Mouse (Mus musculus) intestine, embryonic 14.5 days (tissue): ENCODE results near the gene Rsrc1. TPM values are rescaled to one million over a fixed set of nuclear protein-coding genes. Genes with fewer than 3 reads are reported as not detected.

Experiments
- ATAC-seq: fragments of 200-750 bp; cut with Nextera tagmentation; replicated peaks from 2 replicates; pipeline ENCODE4 v1.8.0; 2017; ENCODE audit warnings: low read depth, moderate number of reproducible peaks, moderate TSS enrichment, moderate library complexity; ENCODE audit not compliant: low FRiP score, low TSS enrichment
- DNase-seq: peaks from one replicate; pipeline ENCODE4 v3.0.0-alpha.2; 2018; ENCODE audit warnings: low spot score
- H3K27ac ChIP-seq: fragments of 300-500 bp; sonication (generic); 2 replicates; pipeline ENCODE4 v1.5.1; 2014; ENCODE audit warnings: low read depth, mild to moderate bottlenecking, control low read depth
- H3K27me3 ChIP-seq: fragments of 300-500 bp; sonication (generic); replicated peaks from 2 replicates; pipeline ENCODE4 v1.6.1; 2014; ENCODE audit warnings: low read length, control low read depth; ENCODE audit not compliant: control insufficient read depth, insufficient read depth
- H3K36me3 ChIP-seq: fragments of 300-500 bp; sonication (generic); 2 replicates; pipeline ENCODE4 v1.6.1; 2014; ENCODE audit warnings: low read length, control low read depth; ENCODE audit not compliant: control insufficient read depth, insufficient read depth
- H3K4me1 ChIP-seq: fragments of 300-500 bp; sonication (generic); replicated peaks from 2 replicates; pipeline ENCODE4 v1.6.1; 2014; ENCODE audit warnings: low read length, control low read depth, mixed read lengths; ENCODE audit not compliant: control insufficient read depth, insufficient read depth
- H3K4me2 ChIP-seq: fragments of 300-500 bp; sonication (generic); 2 replicates; pipeline ENCODE4 v1.6.1; 2014; ENCODE audit warnings: low read length
- H3K4me3 ChIP-seq: fragments of 300-500 bp; sonication (generic); 2 replicates; pipeline ENCODE4 v1.5.1; 2014; ENCODE audit warnings: low read depth, low read length, control low read depth, mixed read lengths
- H3K9ac ChIP-seq: fragments of 300-500 bp; sonication (generic); 2 replicates; pipeline ENCODE4 v1.6.1; 2014; ENCODE audit warnings: mild to moderate bottlenecking, low read length
- H3K9me3 ChIP-seq: fragments of 300-500 bp; sonication (generic); 2 replicates; pipeline ENCODE4 v1.6.1; 2016; ENCODE audit warnings: low read length, control low read depth; ENCODE audit not compliant: control insufficient read depth
- WGBS: fragments of 180-500 bp; shearing (Covaris S2); extraction: QIAGEN DNeasy Blood & Tissue Kit; methylation state at CpG from one replicate; pipeline ENCODE4 v1.1.7; 2014; 5-methylcytosine and 5-hydroxymethylcytosine counted together
- polyA plus RNA-seq: library from polyadenylated mRNA; unstranded; fragments of >200 nt; fragmentation: Nextera tagmentation; extraction: Ambion mirVana; gene quantifications from 2 replicates; pipeline ENCODE4 v1.2.1, GENCODE M21; 2014

Rsrc1 gene
- polyA plus RNA-seq, 1 experiment from 2014 or later, result 32.7 TPM

- Histone ChIP-seq H3K4me3 (no peak overlapping the region), H3K9ac (no peak overlapping the region), H3K27me3 (peaks cover 97% of the 10 kb centered on the region), H3K36me3 (no peaks in the 10 kb centered on the region), H3K4me1 (no peaks in the 10 kb centered on the region), H3K4me2 (no peak overlapping the region), H3K27ac (no peak overlapping the region), H3K9me3 (no peaks in the 10 kb centered on the region)
- ATAC-seq, result no peak
- WGBS, result 4% methylated on average over 16 of the region's 16 CpGs
- peak; percentile 55 for DNase-seq
Observed at GRCm38 (mm10) chr3:66972191-66972950, 8.8 kb upstream of the Rsrc1 start.

GRCm38 (mm10) chr3:66973391-66973943 is 7.7 kb upstream of the Rsrc1 start:
- Histone ChIP-seq H3K4me1 (no peaks in the 10 kb centered on the region), H3K4me2 (peak overlapping the region; percentile 60), H3K27me3 (peaks cover 97% of the 10 kb centered on the region), H3K4me3 (peak overlapping the region; percentile 39), H3K9me3 (no peaks in the 10 kb centered on the region), H3K27ac (no peak overlapping the region), H3K9ac (no peak overlapping the region), H3K36me3 (no peaks in the 10 kb centered on the region)
- ATAC-seq (peak; percentile 86), DNase-seq (peak; percentile 81)
- 1% methylated on average over 59 of the region's 59 CpGs for WGBS

GRCm38 (mm10) chr3:66974501-66974900 is 6.7 kb upstream of the Rsrc1 start:
- Histone ChIP-seq H3K36me3 (no peaks in the 10 kb centered on the region), H3K9ac (no peak overlapping the region), H3K4me3 (no peak overlapping the region), H3K27ac (no peak overlapping the region), H3K4me1 (no peaks in the 10 kb centered on the region), H3K4me2 (no peak overlapping the region), H3K9me3 (no peaks in the 10 kb centered on the region), H3K27me3 (peaks cover 100% of the 10 kb centered on the region)
- DNase-seq (no peak), ATAC-seq (no peak)
- WGBS, result 11% methylated on average over 3 of the region's 3 CpGs

- H3K4me1 ChIP-seq, result peaks cover 5% of the 10 kb centered on the region; the same call in 1 of the 2 replicates
- H3K27ac ChIP-seq, result no peak overlapping the region
- 7% methylated on average over 13 of the region's 13 CpGs for WGBS
- no peaks in the 10 kb centered on the region for H3K36me3 ChIP-seq
- H3K9ac ChIP-seq, result no peak overlapping the region
- H3K4me3 ChIP-seq, result no peak overlapping the region
- peaks cover 100% of the 10 kb centered on the region for H3K27me3 ChIP-seq
- H3K4me2 ChIP-seq, result no peak overlapping the region
- H3K9me3 ChIP-seq, result no peaks in the 10 kb centered on the region
- DNase-seq (peak; percentile 54), ATAC-seq (no peak)
Observed at GRCm38 (mm10) chr3:66976889-66977615, 4.1 kb upstream of the Rsrc1 start.

- H3K4me1 ChIP-seq, result peaks cover 5% of the 10 kb centered on the region; the same call in 1 of the 2 replicates
- H3K4me2 ChIP-seq, result no peak overlapping the region
- H3K27ac ChIP-seq, result no peak overlapping the region
- peaks cover 100% of the 10 kb centered on the region for H3K27me3 ChIP-seq
- no peak overlapping the region for H3K9ac ChIP-seq
- no peak overlapping the region for H3K4me3 ChIP-seq
- H3K36me3 ChIP-seq, result no peaks in the 10 kb centered on the region
- ATAC-seq (no peak), DNase-seq (peak; percentile 59)
- H3K9me3 ChIP-seq, result no peaks in the 10 kb centered on the region
- 2% methylated on average over 25 of the region's 25 CpGs for WGBS
Observed at GRCm38 (mm10) chr3:66977811-66978456, 3.3 kb upstream of the Rsrc1 start.

GRCm38 (mm10) chr3:66978457-66979381 is 2.5 kb upstream of the Rsrc1 start:
- Histone ChIP-seq H3K27ac (no peak overlapping the region), H3K4me3 (no peak overlapping the region), H3K36me3 (no peaks in the 10 kb centered on the region), H3K4me1 (peaks cover 5% of the 10 kb centered on the region; the same call in 1 of the 2 replicates), H3K9ac (no peak overlapping the region), H3K4me2 (no peak overlapping the region), H3K27me3 (peaks cover 100% of the 10 kb centered on the region), H3K9me3 (no peaks in the 10 kb centered on the region)
- ATAC-seq, result no peak
- DNase-seq, result peak; percentile 70
- under 1% methylated on average over 45 of the region's 45 CpGs for WGBS

- no peaks in the 10 kb centered on the region for H3K36me3 ChIP-seq
- no peak overlapping the region for H3K9ac ChIP-seq
- ATAC-seq, result no peak
- H3K27ac ChIP-seq, result no peak overlapping the region
- no peak overlapping the region for H3K4me2 ChIP-seq
- DNase-seq, result peak; percentile 66
- H3K4me1 ChIP-seq, result peaks cover 5% of the 10 kb centered on the region; the same call in 1 of the 2 replicates
- peaks cover 100% of the 10 kb centered on the region for H3K27me3 ChIP-seq
- H3K9me3 ChIP-seq, result no peaks in the 10 kb centered on the region
- WGBS, result 3% methylated on average over 9 of the region's 9 CpGs
- no peak overlapping the region for H3K4me3 ChIP-seq
Observed at GRCm38 (mm10) chr3:66979491-66979890, 1.7 kb upstream of the Rsrc1 start.
